Mouse (Mus musculus): ENCODE results near the gene Dtnb. TPM values are rescaled to one million over a fixed set of nuclear protein-coding genes. Genes with fewer than 3 reads are reported as not detected.

Dtnb gene
- polyA plus RNA-seq, 1 experiment from 2014 or later = 18.8 TPM

GRCm38 (mm10) chr12:3791257-3791656 is 219.1 kb downstream of the Dtnb start:
- Histone ChIP-seq H3K9ac (replicated peaks; ENCODE audit: low read depth) (no peak overlapping the region), H3K9me3 (ENCODE audit: low read length) (no peaks in the 10 kb centered on the region), H3K27me3 (replicated peaks; ENCODE audit: insufficient read depth, low read length) (no peaks in the 10 kb centered on the region), H3K4me1 (ENCODE audit: insufficient read depth, low read depth, low read length) (no peaks in the 10 kb centered on the region), H3K36me3 (ENCODE audit: insufficient read depth, low read length) (no peaks in the 10 kb centered on the region), H3K4me2 (replicated peaks; ENCODE audit: low read depth, low read length) (peak overlapping the region; percentile 62; the same call in 1 of the 2 replicates), H3K4me3 (ENCODE audit: low read depth, low read length) (no peak overlapping the region), H3K27ac (ENCODE audit: low read length) (no peak overlapping the region)
- TF ChIP-seq EP300 (IDR thresholded peaks at IDR 0.05) = no peak
- no peak for TF ChIP-seq CTCF (IDR thresholded peaks at IDR 0.05)
- ATAC-seq = no peak
- WGBS = 42% methylated on average over 7 of the region's 7 CpGs
- DNase-seq (ENCODE audit: low spot score) = no peak

GRCm38 (mm10) chr12:3791732-3792131 is 219.6 kb downstream of the Dtnb start:
- peak; percentile 95 for ATAC-seq

GRCm38 (mm10) chr12:3792248-3792647 is 220.1 kb downstream of the Dtnb start:
- no peak for TF ChIP-seq EP300 (IDR thresholded peaks at IDR 0.05)
- no peak for TF ChIP-seq CTCF (IDR thresholded peaks at IDR 0.05)
- Histone ChIP-seq H3K4me3 (ENCODE audit: low read depth, low read length) (peak overlapping the region; percentile 35), H3K4me2 (replicated peaks; ENCODE audit: low read depth, low read length) (peak overlapping the region; percentile 62), H3K27ac (ENCODE audit: low read length) (no peak overlapping the region), H3K27me3 (replicated peaks; ENCODE audit: insufficient read depth, low read length) (no peaks in the 10 kb centered on the region), H3K4me1 (ENCODE audit: insufficient read depth, low read depth, low read length) (no peaks in the 10 kb centered on the region), H3K9me3 (ENCODE audit: low read length) (no peaks in the 10 kb centered on the region), H3K9ac (replicated peaks; ENCODE audit: low read depth) (no peak overlapping the region; the same call in 1 of the 2 replicates), H3K36me3 (ENCODE audit: insufficient read depth, low read length) (no peaks in the 10 kb centered on the region)
- ATAC-seq (peak; percentile 7; the same call in 1 of the 2 replicates), DNase-seq (ENCODE audit: low spot score) (no peak)
- 13% methylated on average over 8 of the region's 8 CpGs for WGBS

More at GRCm38 (mm10) chr12:3791732-3792131, 219.6 kb downstream of the Dtnb start:
- no peak overlapping the region for H3K27ac ChIP-seq (ENCODE audit: low read length)
- no peaks in the 10 kb centered on the region for H3K27me3 ChIP-seq (replicated peaks; ENCODE audit: insufficient read depth, low read length)
- H3K4me3 ChIP-seq (ENCODE audit: low read depth, low read length) = peak overlapping the region; percentile 35
- H3K9me3 ChIP-seq (ENCODE audit: low read length) = no peaks in the 10 kb centered on the region
- H3K4me1 ChIP-seq (ENCODE audit: insufficient read depth, low read depth, low read length) = no peaks in the 10 kb centered on the region
- peak; percentile 96 for DNase-seq (ENCODE audit: low spot score)
- no peak overlapping the region; the same call in 1 of the 2 replicates for H3K9ac ChIP-seq (replicated peaks; ENCODE audit: low read depth)
- under 1% methylated on average over 22 of the region's 22 CpGs for WGBS
- H3K4me2 ChIP-seq (replicated peaks; ENCODE audit: low read depth, low read length) = peak overlapping the region; percentile 62
- H3K36me3 ChIP-seq (ENCODE audit: insufficient read depth, low read length) = no peaks in the 10 kb centered on the region
- TF ChIP-seq EP300 (IDR thresholded peaks at IDR 0.05) (no peak), CTCF (IDR thresholded peaks at IDR 0.05) (peak; percentile 96)

GRCm38 (mm10) chr12:3795569-3795968 is 223.4 kb downstream of the Dtnb start:
- H3K27ac ChIP-seq (ENCODE audit: low read length) = no peak overlapping the region
- H3K9ac ChIP-seq (replicated peaks; ENCODE audit: low read depth) = no peak overlapping the region
- no peaks in the 10 kb centered on the region for H3K4me1 ChIP-seq (ENCODE audit: insufficient read depth, low read depth, low read length)
- no peaks in the 10 kb centered on the region for H3K36me3 ChIP-seq (ENCODE audit: insufficient read depth, low read length)
- DNase-seq (ENCODE audit: low spot score) (no peak), ATAC-seq (no peak)
- H3K27me3 ChIP-seq (replicated peaks; ENCODE audit: insufficient read depth, low read length) = no peaks in the 10 kb centered on the region
- H3K9me3 ChIP-seq (ENCODE audit: low read length) = no peaks in the 10 kb centered on the region
- TF ChIP-seq EP300 (IDR thresholded peaks at IDR 0.05) (no peak), CTCF (IDR thresholded peaks at IDR 0.05) (no peak)
- H3K4me3 ChIP-seq (ENCODE audit: low read depth, low read length) = no peak overlapping the region
- H3K4me2 ChIP-seq (replicated peaks; ENCODE audit: low read depth, low read length) = no peak overlapping the region
- WGBS = 38% methylated on average over 2 of the region's 4 CpGs

- ATAC-seq (no peak), DNase-seq (ENCODE audit: low spot score) (no peak)
- H3K4me3 ChIP-seq (ENCODE audit: low read depth, low read length) = no peak overlapping the region
- H3K36me3 ChIP-seq (ENCODE audit: insufficient read depth, low read length) = no peaks in the 10 kb centered on the region
- WGBS = 78% methylated on average over 1 of the region's 1 CpGs
- no peak overlapping the region for H3K9ac ChIP-seq (replicated peaks; ENCODE audit: low read depth)
- H3K4me2 ChIP-seq (replicated peaks; ENCODE audit: low read depth, low read length) = no peak overlapping the region
- no peaks in the 10 kb centered on the region for H3K9me3 ChIP-seq (ENCODE audit: low read length)
- H3K27ac ChIP-seq (ENCODE audit: low read length) = no peak overlapping the region
- H3K4me1 ChIP-seq (ENCODE audit: insufficient read depth, low read depth, low read length) = no peaks in the 10 kb centered on the region
- no peaks in the 10 kb centered on the region for H3K27me3 ChIP-seq (replicated peaks; ENCODE audit: insufficient read depth, low read length)
- TF ChIP-seq CTCF (IDR thresholded peaks at IDR 0.05) (no peak), EP300 (IDR thresholded peaks at IDR 0.05) (no peak)
Observed at GRCm38 (mm10) chr12:3799551-3799950, 227.4 kb downstream of the Dtnb start.

GRCm38 (mm10) chr12:3805852-3806251 is 233.7 kb downstream of the Dtnb start, which contains the start of gene Dnmt3a:
Gene Dnmt3a, plus strand, starts transcription at chr12:3806007.
- DNase-seq (ENCODE audit: low spot score) (no peak), ATAC-seq (no peak)
- H3K27ac ChIP-seq (ENCODE audit: low read length) = peak within 1 kb of the TSS; percentile 87
- no peaks in the 10 kb centered on the region for H3K9me3 ChIP-seq (ENCODE audit: low read length)
- no peak for TF ChIP-seq CTCF (IDR thresholded peaks at IDR 0.05)
- TF ChIP-seq EP300 (IDR thresholded peaks at IDR 0.05) = no peak
- H3K9ac ChIP-seq (replicated peaks; ENCODE audit: low read depth) = peak within 1 kb of the TSS; percentile 64
- 20% methylated on average over 4 of the region's 4 CpGs for WGBS
- H3K4me3 ChIP-seq (ENCODE audit: low read depth, low read length) = peak within 1 kb of the TSS; percentile 94
- peaks cover 18% of the 10 kb centered on the region for H3K4me1 ChIP-seq (ENCODE audit: insufficient read depth, low read depth, low read length)
- no peaks in the 10 kb centered on the region for H3K27me3 ChIP-seq (replicated peaks; ENCODE audit: insufficient read depth, low read length)
- H3K36me3 ChIP-seq (ENCODE audit: insufficient read depth, low read length) = no peaks in the 10 kb centered on the region
- peak within 1 kb of the TSS; percentile 88 for H3K4me2 ChIP-seq (replicated peaks; ENCODE audit: low read depth, low read length)

All from lung, postnatal 0 days (tissue).